Mouse (Mus musculus) hematopoietic stem cell, adult 5-6 weeks (primary cell): ENCODE data around the gene Rhpn2. TPM values are rescaled to one million over a fixed set of nuclear protein-coding genes. Genes with fewer than 3 reads are reported as not detected.
A peak's percentile ranks its signal among the peaks of the same experiment; 100 is the strongest.
"Not testable (repeated sequence)": the region's sequence is repeated elsewhere in the genome, so short reads cannot be mapped to it uniquely, and the experiment has no call there.

Source experiments
- ATAC-seq, 2 experiments: fragments of 125-278 bp in 1 of 2; replicated peaks in 1 of 2; 2 replicates each; pipeline ENCODE4 v1.8.0; 2016 to 2017; ENCODE audit warnings: inconsistent platforms in 2 of 2, mild to moderate bottlenecking in 2 of 2, moderate number of reproducible peaks in 2 of 2, low read depth in 1 of 2, moderate TSS enrichment in 1 of 2; ENCODE audit not compliant: low FRiP score in 2 of 2, poor library complexity in 2 of 2, severe bottlenecking in 2 of 2, insufficient read depth in 1 of 2, low TSS enrichment in 1 of 2
- total RNA-seq: library from RNA; stranded (forward); fragments of 172-1452, 232-1000 nt; gene quantifications from 2 replicates; pipeline ENCODE4 v1.2.3, GENCODE M21; 2017

Rhpn2 gene
- not detected in 2 replicates for total RNA-seq

DNA sequence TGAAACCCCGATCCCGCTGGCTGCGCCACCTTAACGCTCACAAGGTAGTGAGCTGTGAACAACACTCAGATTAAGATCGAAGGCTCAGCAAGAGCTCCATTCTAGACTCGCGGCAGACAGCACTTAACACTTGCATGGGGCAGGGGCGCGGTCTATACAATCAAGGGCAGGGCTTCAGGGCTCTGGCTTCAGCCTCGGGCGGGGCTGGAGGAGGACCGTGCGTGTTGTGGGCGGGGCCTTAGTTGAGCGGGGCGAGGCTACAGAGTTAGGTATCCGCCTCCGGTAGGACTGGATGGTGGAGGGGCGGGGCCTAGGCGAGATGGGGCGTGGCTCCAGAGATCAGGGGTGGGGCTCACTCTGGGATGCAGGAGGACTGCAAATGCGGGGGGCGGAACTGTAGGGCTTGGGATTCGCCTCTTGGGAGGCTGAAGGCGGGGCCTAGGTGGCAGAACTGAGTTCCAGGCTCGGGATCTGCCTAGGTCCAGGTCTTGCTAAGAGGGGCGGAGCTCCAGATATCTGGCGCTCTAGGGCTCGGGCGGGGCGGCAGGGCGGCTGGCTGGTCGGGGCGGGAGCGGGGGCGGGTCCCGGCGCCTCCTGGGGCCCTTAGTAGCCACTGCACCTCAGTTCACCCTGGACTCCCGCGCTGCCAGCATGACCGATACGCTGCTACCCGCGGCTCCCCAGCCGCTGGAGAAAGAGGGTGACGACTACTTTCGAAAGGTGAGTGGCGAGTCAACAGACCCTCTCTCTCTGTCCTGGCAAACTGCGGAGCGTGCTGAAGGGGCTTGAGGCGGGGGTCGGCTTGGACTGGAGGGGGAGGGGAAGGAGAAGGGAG is at the start of gene Rhpn2:
Rhpn2 (plus strand) TSS at position 479 of the 835 bp plus-strand sequence.
- ATAC-seq, result peak; percentile 91 to 92

DNA sequence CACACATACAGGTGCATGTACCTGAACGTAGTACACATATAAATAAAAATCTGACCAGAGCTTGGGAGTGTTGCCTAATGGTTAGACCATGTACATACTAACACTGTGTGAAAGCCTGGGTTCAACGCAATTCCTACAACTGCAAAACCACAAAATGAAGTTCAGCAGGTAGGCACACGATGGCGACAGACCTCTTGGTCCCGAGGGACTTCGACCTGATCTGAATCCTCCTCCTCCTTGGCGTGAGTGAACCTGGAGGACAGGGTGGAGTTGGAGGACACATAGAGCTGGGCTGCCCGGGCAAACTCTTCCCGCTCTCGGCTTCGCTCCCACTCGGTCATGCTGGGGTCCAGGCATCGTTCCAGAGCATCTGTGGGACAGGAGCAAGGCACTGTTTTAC is 40.5 kb upstream of the Rhpn2 start:
- no peak for ATAC-seq

DNA sequence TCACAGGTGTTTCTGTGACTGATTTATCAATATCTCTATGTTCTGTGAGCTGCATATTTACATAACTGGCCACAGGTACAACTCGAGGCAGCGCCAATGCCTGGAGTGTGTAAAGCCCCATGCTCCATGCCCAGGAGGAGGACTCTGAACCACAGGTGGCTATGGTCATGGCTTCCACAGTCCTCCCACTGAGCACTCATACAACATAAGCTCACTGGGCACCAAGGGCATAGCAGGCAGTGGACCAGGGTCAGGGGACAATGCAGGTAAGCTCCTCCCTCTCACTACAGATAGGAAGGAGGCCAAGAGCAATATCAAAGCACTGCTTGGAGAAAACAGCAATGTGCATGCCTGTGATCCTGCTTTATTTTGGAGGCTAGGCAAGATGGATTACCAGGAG is 38.3 kb upstream of the Rhpn2 start:
- ATAC-seq, result no peak

DNA sequence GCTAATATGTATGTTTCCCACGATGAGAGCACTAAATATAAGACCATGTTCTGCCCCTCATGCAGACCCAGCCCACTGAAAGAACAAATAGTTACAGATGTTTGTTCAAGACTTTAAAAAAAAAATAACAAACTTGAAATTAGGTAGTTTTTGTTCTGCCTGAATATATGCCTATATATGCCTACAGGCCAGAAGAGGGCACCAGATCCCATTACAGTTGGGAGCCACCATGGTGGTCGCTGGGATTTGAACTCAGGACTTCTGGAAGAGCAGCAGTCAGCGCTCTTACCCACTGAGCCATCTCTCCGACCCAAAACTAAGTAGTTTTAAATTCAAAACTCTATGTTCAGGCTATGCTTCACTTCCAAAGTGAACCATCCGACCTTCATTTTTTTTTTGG is 36.1 kb upstream of the Rhpn2 start:
- no peak for ATAC-seq

DNA sequence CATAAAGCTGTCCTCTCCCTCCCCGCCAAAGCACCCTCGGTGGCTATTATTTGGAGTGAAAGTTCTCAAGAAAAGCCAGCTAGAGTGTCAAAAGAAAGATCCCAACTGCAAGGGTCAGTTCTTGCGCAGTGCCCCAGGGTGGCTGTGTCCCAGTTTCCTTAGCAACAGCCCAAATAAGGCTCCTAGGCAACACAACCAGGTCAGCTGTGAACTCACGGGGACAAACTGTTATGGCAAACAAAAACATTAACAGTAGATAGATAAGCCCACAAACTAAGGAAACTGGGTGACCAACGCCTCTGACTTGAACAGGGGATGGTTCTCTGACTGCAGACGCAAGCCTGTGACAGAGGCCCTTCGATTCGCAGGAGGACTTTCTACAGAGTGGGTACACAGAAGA is 34.3 kb upstream of the Rhpn2 start:
- no peak for ATAC-seq

DNA sequence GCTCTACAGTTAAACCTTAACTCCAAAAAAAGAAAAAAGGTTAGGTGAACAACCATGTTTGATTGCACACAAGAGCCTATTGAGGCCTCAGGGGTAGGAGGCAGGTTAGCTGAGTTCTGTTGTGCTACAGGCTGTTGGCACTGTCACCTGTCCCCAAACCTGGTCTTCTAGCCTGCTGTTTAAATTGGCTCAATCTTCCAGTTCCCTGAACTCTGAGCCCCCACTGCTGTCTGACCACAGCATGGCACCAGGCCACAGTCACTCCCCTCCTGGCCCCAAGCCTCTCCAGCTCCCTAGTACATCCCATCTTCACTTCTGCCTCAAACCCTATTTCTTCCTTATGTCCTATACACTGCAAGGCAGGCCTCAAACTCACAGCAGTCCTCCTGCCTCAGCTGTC is 33.2 kb upstream of the Rhpn2 start:
- no peak for ATAC-seq

DNA sequence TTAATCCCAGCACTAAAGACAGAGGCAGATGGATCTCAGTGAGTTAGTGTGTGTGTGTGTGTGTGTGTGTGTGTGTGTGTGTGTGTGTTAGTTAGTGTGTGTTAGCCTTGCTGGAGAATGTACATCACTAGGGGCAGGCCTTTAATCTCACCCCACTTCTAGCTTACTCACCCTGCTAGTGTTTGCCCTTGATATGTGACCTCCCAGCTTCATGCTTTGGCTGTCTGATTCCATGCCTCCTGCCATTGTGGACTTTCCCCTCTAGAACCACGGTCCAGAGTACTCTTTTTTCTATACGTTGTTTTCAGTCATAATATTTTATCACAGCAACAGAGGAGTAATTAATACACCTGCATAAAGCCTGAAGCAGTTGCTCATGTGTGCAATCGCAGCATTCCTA is 22.8 kb upstream of the Rhpn2 start:
- ATAC-seq, result no peak

DNA sequence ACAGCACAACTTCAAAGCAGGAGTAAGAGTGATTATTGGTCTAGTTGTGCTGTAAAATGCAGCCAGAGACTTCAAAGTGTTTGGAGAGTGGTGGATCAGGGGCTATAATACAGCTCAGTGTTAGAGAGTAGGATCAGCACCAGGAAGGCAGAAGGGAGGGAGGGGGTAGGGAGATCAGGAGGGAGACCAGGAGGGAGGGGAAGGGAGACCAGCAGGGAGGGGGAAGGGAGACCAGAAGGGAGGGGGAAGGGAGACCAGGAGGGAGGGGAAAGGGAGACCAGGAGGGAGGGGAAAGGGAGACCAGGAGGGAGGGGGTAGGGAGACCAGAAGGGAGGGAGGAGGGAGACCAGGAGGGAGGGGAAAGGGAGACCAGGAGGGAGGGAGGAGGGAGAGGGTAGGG is 19.8 kb upstream of the Rhpn2 start:
- ATAC-seq, result no peak

DNA sequence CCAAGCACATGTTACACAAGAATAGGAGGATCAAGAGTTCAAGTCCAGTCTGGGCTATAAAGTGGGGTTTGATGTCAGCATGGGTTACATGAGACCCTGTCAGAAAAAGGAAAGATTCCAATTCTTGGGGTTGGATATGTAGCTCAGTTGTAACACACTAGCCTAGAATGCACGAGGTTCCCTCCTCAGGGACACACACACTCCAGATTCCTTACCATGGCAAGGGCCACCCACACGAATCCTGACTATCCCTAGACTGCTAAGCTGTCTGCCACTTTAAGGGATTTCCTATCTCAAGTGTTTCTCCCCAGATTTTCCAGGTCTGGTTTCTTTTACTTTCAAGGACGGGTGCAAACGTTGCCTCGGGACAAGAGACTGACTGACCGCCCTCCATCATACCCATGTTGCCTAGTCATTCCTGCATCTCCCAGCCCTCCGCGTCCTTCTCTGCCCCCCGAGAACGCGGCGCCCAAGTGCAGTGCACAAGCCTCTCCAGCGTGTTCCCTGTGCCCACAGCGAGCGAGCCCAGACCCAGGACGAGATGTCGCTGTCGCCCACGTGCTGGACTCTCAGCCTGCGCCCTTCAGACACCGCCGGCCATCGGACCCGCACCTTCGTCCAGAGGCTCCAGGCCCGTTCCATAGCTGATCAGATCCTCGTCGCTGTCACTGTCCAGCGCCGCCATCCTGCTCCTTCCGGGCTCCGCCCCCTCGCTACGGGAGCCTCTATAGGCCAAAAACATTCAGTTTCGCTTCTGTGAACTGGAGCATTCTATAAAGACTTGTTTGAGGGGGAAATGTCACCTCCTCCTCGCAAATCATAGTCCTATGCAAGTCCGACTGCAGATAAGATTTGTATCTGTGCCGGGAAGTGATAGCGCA is 16.0 kb upstream of the Rhpn2 start, which contains the start of gene Gpatch1:
Gpatch1 (minus strand) TSS at position 712 of the 881 bp plus-strand sequence.
- ATAC-seq, result peak; percentile 89 to 92

DNA sequence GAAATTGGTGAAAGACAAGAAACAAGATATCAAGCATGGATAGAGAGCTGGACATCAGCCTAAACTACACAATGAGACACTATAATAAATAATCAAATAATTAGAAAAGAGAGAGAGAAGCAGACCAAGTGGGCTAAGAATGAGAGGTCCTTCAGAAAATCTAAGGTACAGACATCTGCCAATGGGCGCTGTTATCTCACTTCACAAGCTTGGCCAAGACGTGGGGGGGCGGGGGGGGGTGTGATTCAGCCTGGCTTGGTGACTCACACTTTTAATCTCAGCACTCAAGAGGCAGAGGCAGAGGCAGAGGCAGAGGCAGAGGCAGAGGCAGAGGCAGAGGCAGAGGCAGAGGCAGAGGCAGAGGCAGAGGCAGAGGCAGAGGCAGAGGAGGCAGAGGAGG is 14.7 kb upstream of the Rhpn2 start:
- ATAC-seq, result not testable (repeated sequence)

DNA sequence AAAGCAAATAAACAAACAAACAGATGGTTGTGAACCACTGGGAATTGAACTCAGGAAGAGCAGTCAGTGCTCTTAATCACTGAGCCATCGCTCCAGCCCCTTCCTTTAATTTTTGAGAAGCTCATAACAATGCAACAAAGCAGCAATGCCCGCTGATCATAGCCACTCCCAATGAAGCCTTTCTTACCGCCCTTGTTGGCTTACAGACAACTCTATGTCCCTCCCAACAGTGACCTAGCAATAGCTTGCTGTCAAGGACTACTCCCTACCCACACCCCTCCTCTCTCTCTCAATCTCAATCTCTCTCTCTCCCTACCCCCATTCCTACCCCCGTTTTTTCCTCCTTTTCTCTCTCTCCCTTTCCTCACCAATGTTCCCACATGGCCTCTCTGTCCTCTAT is 14.2 kb upstream of the Rhpn2 start:
- no peak for ATAC-seq

DNA sequence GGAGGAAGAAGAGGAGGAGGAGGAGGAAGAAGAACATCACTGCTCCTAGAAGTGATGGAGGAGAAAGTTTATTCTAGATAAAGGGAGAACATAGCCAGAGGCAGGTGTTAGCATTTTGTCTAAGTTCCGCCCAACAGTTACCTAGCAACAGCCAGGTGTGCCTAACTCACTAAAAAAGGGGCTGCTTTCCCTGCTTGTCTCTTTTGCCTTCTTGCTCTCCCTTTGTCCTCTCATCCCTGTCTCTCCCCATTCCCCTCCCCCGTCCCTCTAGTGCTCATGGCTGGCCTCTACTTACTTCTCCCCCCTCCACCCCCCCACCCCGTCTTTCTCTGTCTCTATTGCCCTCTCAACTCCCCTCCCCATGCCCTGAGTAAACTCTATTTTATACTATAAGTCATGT is 11.8 kb upstream of the Rhpn2 start:
- ATAC-seq, result no peak

DNA sequence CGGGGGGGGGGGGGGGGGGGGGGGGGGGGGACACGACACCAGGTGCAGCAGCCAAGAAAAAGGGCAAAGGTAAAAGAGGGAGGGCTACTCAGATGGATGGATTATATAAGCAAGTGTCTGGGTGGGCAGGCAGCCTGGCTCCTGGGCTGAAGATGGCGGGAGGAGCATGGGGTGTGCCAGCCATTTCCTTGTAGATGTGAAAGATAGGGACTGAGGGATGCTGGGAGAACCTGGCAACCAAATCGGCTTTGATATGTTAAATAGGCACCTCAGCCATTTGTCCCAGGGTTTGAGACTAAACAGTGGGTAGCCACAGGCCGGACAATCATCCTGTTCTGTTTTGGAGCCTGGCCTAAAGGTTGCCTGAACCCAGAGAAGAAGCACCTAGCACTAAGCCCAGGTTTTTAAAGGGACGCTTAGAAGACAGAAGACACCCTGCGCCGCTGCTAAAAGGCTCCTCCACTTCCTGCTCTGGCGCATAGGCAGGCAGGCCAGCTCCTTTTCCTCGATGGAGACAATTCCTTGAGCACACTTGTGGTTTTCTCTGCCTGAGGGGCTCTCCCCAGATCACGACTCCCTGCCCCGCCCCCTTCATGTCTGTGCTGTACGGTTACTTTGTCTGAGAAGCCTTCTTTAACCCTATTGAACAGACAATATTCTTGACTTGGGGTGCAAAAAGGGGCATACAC is 11.1 kb upstream of the Rhpn2 start:
- no peak for ATAC-seq

DNA sequence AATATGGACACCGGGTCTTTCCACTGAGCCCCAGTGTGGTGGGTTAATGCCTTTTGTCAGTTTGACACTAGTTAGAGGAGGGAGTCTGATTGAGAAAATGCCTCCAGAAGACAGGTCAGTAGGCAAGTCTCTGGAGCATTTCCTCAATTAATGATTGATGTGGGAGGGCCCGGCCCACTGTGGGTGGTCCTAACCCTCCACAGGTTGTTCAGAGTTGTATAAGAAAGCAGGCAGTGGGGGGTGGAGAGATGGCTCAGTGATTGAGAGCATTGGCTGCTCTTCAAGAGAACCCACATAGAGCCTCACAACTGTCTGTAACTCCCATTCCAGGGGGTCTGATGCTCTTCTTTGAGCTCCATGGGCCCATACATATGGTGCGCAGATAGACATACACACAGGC is 2.4 kb upstream of the Rhpn2 start:
- no peak for ATAC-seq

DNA sequence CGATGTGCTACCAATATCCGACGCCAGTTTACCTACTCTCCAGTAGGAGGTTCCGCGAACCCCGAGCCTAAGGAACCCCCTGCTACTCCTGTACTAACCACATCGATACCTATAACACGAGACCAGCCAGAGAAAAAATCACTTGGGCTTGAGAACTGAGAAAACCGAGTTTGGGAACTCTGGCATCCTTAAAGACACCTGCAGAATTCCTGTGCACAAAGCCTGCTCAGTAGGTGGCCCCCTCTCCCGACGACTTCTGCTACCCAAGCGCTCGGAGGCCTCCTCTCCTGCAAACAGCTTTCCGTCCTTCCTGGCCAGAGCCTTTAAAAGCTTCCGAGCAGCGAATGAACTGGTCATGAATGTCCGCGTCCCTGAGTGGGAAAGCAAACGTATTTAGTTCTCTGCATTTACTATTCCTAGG is 729 bp upstream of the Rhpn2 start:
- peak in 1 of 2 experiments; percentile 26; a peak in 1 of 4 replicates for ATAC-seq

DNA sequence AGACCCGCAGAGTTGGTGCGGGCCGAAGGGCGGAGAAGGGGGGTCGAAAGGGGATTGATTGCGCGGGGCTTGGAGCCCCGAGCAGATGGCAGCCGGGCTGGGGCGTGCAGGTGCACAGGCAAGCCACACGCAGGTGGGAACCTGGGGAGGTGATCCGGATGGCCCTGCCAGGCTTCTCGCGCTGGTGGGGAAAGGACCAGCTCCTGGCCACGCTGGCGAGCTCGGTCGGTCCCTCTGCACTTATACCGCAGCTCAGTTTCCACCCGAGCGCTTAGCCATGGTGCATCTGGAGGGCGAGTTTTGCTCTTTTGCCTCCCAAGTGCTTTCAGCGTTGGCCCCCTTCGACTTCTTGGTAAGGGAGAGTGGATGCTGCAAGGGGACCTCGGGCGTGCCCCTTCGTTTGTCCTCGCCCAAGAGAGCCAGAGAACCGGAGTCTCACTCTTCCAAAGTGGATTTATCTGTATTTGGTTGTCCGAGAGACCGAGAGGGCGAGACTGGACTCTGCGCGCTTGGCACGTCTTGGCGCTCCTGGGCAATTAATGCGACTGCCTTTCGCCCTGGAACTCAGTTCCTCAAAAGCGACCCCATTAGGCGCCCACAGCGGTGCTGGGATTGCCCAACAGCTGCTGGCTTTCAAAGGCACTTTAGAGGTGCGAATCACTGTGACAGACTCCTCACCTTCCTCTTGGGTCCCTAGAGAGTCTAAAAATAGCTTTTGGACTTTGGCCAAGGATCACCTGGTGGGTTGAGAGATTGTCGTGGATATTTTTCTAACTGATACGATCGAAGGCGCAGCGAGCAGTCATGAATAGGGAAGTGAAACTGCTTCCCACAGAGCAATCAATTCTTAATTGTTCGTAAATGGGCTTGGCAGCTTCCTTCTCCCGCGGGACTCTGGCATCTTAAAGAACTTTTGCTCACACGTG is 820 bp downstream of the Rhpn2 start:
- ATAC-seq, result peak; percentile 23 to 24; a peak in 3 of 4 replicates

DNA sequence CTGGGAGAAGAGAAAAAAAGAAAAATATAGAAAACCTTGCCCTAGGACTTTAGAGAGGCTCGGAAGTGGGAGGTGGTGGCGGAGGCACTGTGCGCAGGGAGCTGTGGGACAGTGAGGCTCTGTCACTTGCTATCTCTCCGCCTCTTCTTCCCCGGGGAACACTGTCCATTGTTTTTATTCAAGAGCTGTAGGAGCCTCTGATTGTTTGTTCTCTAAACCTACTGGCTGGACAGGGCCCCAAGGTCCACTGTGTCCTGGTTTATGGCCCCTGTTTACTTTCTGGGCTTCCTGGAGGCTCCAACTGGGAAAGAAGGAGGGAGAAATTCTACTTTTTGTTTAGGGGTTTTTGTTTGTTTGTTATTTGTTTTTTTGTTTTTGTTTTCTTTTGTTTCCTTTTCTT is 6.2 kb downstream of the Rhpn2 start:
- ATAC-seq, result no peak
